Comparison of ENCODE assay signal across 16 mouse cellular contexts in genomic region chr2:154399325-154399724, GRCm38 (mm10). TPM values are rescaled to one million over a fixed set of nuclear protein-coding genes. Genes with fewer than 3 reads are reported as not detected.
DNase-seq lines count a peak whose midpoint lies in the region; ATAC-seq and TF ChIP-seq lines count a peak whose summit lies in the region.
"Had no signal": no experiment of that assay in that cellular context is flagged by ENCODE, and none has a peak within 500 bp of the region (broad histone marks: within the 10 kb centered on the region; RNA-seq: fewer than 3 reads in every experiment).

No protein-coding gene starts in this region.

- WGBS in forebrain, embryonic 14.5 days: 52% methylated on average over 2 of the region's 2 CpGs
- WGBS in forebrain, embryonic 12.5 days: 85% methylated on average over 2 of the region's 2 CpGs
- WGBS in kidney, adult 2 months: 65% methylated on average over 2 of the region's 2 CpGs
- WGBS in kidney, embryonic 16.5 days: 86% methylated on average over 2 of the region's 2 CpGs
- 33% methylated on average over 2 of the region's 2 CpGs for WGBS in forebrain, postnatal 0 days

- H3K4me3 ChIP-seq in forebrain, embryonic 14.5 days (ENCODE audit: low read depth, low read length): no peak overlapping the region
- no peak overlapping the region for H3K4me3 ChIP-seq in forebrain, embryonic 12.5 days (replicated peaks)
- H3K4me3 ChIP-seq in kidney, adult 2 months (ENCODE audit: insufficient read depth, low read depth, low read length): no peak overlapping the region
- no peak overlapping the region for H3K4me3 ChIP-seq in kidney, embryonic 16.5 days (ENCODE audit: low read length)
- H3K4me3 ChIP-seq in forebrain, postnatal 0 days (ENCODE audit: low read depth, low read length): no peak overlapping the region
- H3K4me3 ChIP-seq: erythroblast, embryonic 14.5 days; limb, embryonic 10.5 days; liver, embryonic 15.5 days had no signal

- H3K4me2 ChIP-seq in forebrain, embryonic 14.5 days (ENCODE audit: low read length): no peak overlapping the region
- no peak overlapping the region for H3K4me2 ChIP-seq in forebrain, embryonic 12.5 days
- H3K4me2 ChIP-seq in kidney, embryonic 16.5 days (replicated peaks; ENCODE audit: low read depth, low read length): no peak overlapping the region
- H3K4me2 ChIP-seq in forebrain, postnatal 0 days (ENCODE audit: low read depth): no peak overlapping the region
- H3K4me2 ChIP-seq: liver, embryonic 15.5 days had no signal

- no peak for TF ChIP-seq POLR2A in kidney, adult 2 months (IDR thresholded peaks at IDR 0.05; ENCODE audit: low read depth, low read length)

- ATAC-seq in forebrain, embryonic 14.5 days: no peak
- ATAC-seq in forebrain, embryonic 12.5 days (ENCODE audit: low FRiP score): no peak
- no peak for ATAC-seq in kidney, embryonic 16.5 days (ENCODE audit: low FRiP score, low TSS enrichment)
- ATAC-seq in forebrain, postnatal 0 days: peak; percentile 76
- no peak for ATAC-seq in erythroid progenitor cell, adult 5-6 weeks (replicated peaks; ENCODE audit: low FRiP score, poor library complexity, severe bottlenecking)
- ATAC-seq: inflammation-experienced regulatory T-cells, adult 6 months had no signal

- no peak for TF ChIP-seq CTCF in kidney, adult 2 months (conservative IDR thresholded peaks at IDR 0.05; ENCODE audit: insufficient read depth, insufficient read length, low read depth, low read length)
- no peak for TF ChIP-seq CTCF in forebrain, postnatal 0 days (IDR thresholded peaks at IDR 0.05; ENCODE audit: low read depth)

- no peak overlapping the region; the same call in 1 of the 2 replicates for H3K27ac ChIP-seq in forebrain, embryonic 14.5 days (ENCODE audit: low read depth, low read length)
- H3K27ac ChIP-seq in forebrain, embryonic 12.5 days: no peak overlapping the region
- H3K27ac ChIP-seq in kidney, adult 2 months (ENCODE audit: insufficient read depth, low read depth, low read length): no peak overlapping the region
- H3K27ac ChIP-seq in kidney, embryonic 16.5 days (ENCODE audit: low read length): no peak overlapping the region
- H3K27ac ChIP-seq in forebrain, postnatal 0 days (ENCODE audit: low read depth, low read length): no peak overlapping the region
- H3K27ac ChIP-seq: limb, embryonic 10.5 days; liver, embryonic 15.5 days had no signal

- no peaks in the 10 kb centered on the region for H3K9me3 ChIP-seq in forebrain, embryonic 14.5 days (replicated peaks; ENCODE audit: control insufficient read depth, low read length)
- no peaks in the 10 kb centered on the region for H3K9me3 ChIP-seq in forebrain, embryonic 12.5 days
- no peaks in the 10 kb centered on the region for H3K9me3 ChIP-seq in kidney, embryonic 16.5 days (ENCODE audit: low read length)
- H3K9me3 ChIP-seq in forebrain, postnatal 0 days (ENCODE audit: low read length): no peaks in the 10 kb centered on the region
- H3K9me3 ChIP-seq: limb, embryonic 10.5 days; liver, embryonic 15.5 days had no signal

- no peaks in the 10 kb centered on the region for H3K27me3 ChIP-seq in forebrain, embryonic 14.5 days (replicated peaks; ENCODE audit: control insufficient read depth, insufficient read depth, low read length)
- no peaks in the 10 kb centered on the region for H3K27me3 ChIP-seq in forebrain, embryonic 12.5 days
- no peaks in the 10 kb centered on the region for H3K27me3 ChIP-seq in kidney, adult 2 months (replicated peaks; ENCODE audit: control insufficient read depth, insufficient read depth, low read length)
- H3K27me3 ChIP-seq in kidney, embryonic 16.5 days (ENCODE audit: insufficient read depth, low read length): no peaks in the 10 kb centered on the region
- no peaks in the 10 kb centered on the region for H3K27me3 ChIP-seq in forebrain, postnatal 0 days (ENCODE audit: insufficient read depth, low read length)
- H3K27me3 ChIP-seq: liver, embryonic 15.5 days had no signal

- no peaks in the 10 kb centered on the region for H3K4me1 ChIP-seq in forebrain, embryonic 14.5 days (ENCODE audit: control insufficient read depth, insufficient read depth, low read length)
- peaks cover 9% of the 10 kb centered on the region; the same call in 1 of the 2 replicates for H3K4me1 ChIP-seq in forebrain, embryonic 12.5 days
- peaks cover 17% of the 10 kb centered on the region; the same call in 1 of the 2 replicates for H3K4me1 ChIP-seq in kidney, adult 2 months (ENCODE audit: control insufficient read depth, insufficient read depth, low read length)
- H3K4me1 ChIP-seq in kidney, embryonic 16.5 days (ENCODE audit: insufficient read depth, low read length): peaks cover 13% of the 10 kb centered on the region
- H3K4me1 ChIP-seq in forebrain, postnatal 0 days (ENCODE audit: insufficient read depth): no peaks in the 10 kb centered on the region
- H3K4me1 ChIP-seq: liver, embryonic 15.5 days had no signal

- no peaks in the 10 kb centered on the region for H3K36me3 ChIP-seq in forebrain, embryonic 14.5 days (ENCODE audit: control insufficient read depth, insufficient read depth, low read length)
- H3K36me3 ChIP-seq in forebrain, embryonic 12.5 days (replicated peaks): no peaks in the 10 kb centered on the region
- no peaks in the 10 kb centered on the region; the same call in 1 of the 2 replicates for H3K36me3 ChIP-seq in kidney, adult 2 months (ENCODE audit: control insufficient read depth, insufficient read depth, low read length)
- H3K36me3 ChIP-seq in kidney, embryonic 16.5 days (ENCODE audit: insufficient read depth, low read length): no peaks in the 10 kb centered on the region
- H3K36me3 ChIP-seq in forebrain, postnatal 0 days (ENCODE audit: insufficient read depth): no peaks in the 10 kb centered on the region
- H3K36me3 ChIP-seq: limb, embryonic 10.5 days; liver, embryonic 15.5 days had no signal

- peak; percentile 67 for DNase-seq in forebrain, embryonic 14.5 days (ENCODE audit: low spot score)
- peak; percentile 18 for DNase-seq in kidney, adult 2 months
- peak; percentile 75 for DNase-seq in Muller cell, postnatal 12 days (ENCODE audit: inconsistent ontology term)
- peak; percentile 54 for DNase-seq in forebrain, postnatal 0 days
- DNase-seq in gastrocnemius, postnatal 25 days: no peak
- DNase-seq: B cell, adult 2 months; kidney, postnatal 25 days; thymus, postnatal 14 days had no signal

- H3K9ac ChIP-seq in forebrain, embryonic 14.5 days (ENCODE audit: low read length): no peak overlapping the region
- no peak overlapping the region for H3K9ac ChIP-seq in forebrain, embryonic 12.5 days
- H3K9ac ChIP-seq in kidney, embryonic 16.5 days (replicated peaks; ENCODE audit: low read length): no peak overlapping the region
- H3K9ac ChIP-seq in forebrain, postnatal 0 days: no peak overlapping the region
- H3K9ac ChIP-seq: liver, embryonic 15.5 days had no signal

RNA-seq across cellular contexts. Expression of gene Snta1, which starts 8.6 kb away (rescaled TPM):
- polyA plus RNA-seq in forebrain, embryonic 14.5 days (2014; fragmentation: Nextera tagmentation; extraction: Ambion mirVana): 2.6 and 4.6 TPM in 2 replicates
- polyA plus RNA-seq in forebrain, embryonic 12.5 days (2016; fragmentation: Nextera tagmentation; extraction: Ambion mirVana): 3.9 and 4.2 TPM in 2 replicates
- polyA plus RNA-seq in kidney, adult 2 months (2012; rRNA removed): 60.5 and 63.4 TPM in 2 replicates
- polyA plus RNA-seq in kidney, embryonic 16.5 days (2015; fragmentation: Nextera tagmentation; extraction: Ambion mirVana): 9.5 and 12.2 TPM in 2 replicates
- total RNA-seq in forebrain, postnatal 0 days (2014; rRNA removed): 23.0 and 25.3 TPM in 2 replicates
- 14.8 and 15.8 TPM in 2 replicates for polyA plus RNA-seq in forebrain, postnatal 0 days (2015; fragmentation: Nextera tagmentation; extraction: Ambion mirVana)
- total RNA-seq in erythroid progenitor cell, adult 5-6 weeks (2015; ENCODE audit: low replicate concordance): not detected in 2 replicates
- total RNA-seq in erythroid progenitor cell, adult 5-6 weeks (2017; ENCODE audit: low replicate concordance): 1.0 and 1.8 TPM in 2 replicates
- total RNA-seq in gastrocnemius, postnatal 25 days (2021): 100 to 1,000 TPM; 190 to 200 TPM
- total RNA-seq: granulocyte monocyte progenitor cell, adult 5-6 weeks had no signal
- polyA plus RNA-seq: inflammation-experienced regulatory T-cells, adult 6 months had no signal

RNA-seq across cellular contexts. Expression of gene Cdk5rap1, which starts 26.5 kb away (rescaled TPM):
- 18.8 and 24.1 TPM in 2 replicates for polyA plus RNA-seq in forebrain, embryonic 14.5 days (2014; fragmentation: Nextera tagmentation; extraction: Ambion mirVana)
- polyA plus RNA-seq in forebrain, embryonic 12.5 days (2016; fragmentation: Nextera tagmentation; extraction: Ambion mirVana): 12.8 and 15.2 TPM in 2 replicates
- 17.1 and 19.0 TPM in 2 replicates for polyA plus RNA-seq in kidney, adult 2 months (2012; rRNA removed)
- 17.4 and 23.4 TPM in 2 replicates for polyA plus RNA-seq in kidney, embryonic 16.5 days (2015; fragmentation: Nextera tagmentation; extraction: Ambion mirVana)
- 14.3 and 14.7 TPM in 2 replicates for total RNA-seq in forebrain, postnatal 0 days (2014; rRNA removed)
- polyA plus RNA-seq in forebrain, postnatal 0 days (2015; fragmentation: Nextera tagmentation; extraction: Ambion mirVana): 6.3 and 10.4 TPM in 2 replicates
- total RNA-seq in erythroid progenitor cell, adult 5-6 weeks (2015; ENCODE audit: low replicate concordance): 10.1 and 12.3 TPM in 2 replicates
- 8.2 and 28.1 TPM in 2 replicates for total RNA-seq in erythroid progenitor cell, adult 5-6 weeks (2017; ENCODE audit: low replicate concordance)
- total RNA-seq in gastrocnemius, postnatal 25 days (2021): 10 to 100 TPM; 11.0 to 12.3 TPM

RNA-seq across cellular contexts. Expression of gene Cbfa2t2, which starts 37.0 kb away (rescaled TPM):
- polyA plus RNA-seq in forebrain, embryonic 14.5 days (2014; fragmentation: Nextera tagmentation; extraction: Ambion mirVana): 51.9 and 59.4 TPM in 2 replicates
- polyA plus RNA-seq in forebrain, embryonic 12.5 days (2016; fragmentation: Nextera tagmentation; extraction: Ambion mirVana): 75.6 and 84.0 TPM in 2 replicates
- polyA plus RNA-seq in kidney, adult 2 months (2012; rRNA removed): 11.7 and 11.8 TPM in 2 replicates
- polyA plus RNA-seq in kidney, embryonic 16.5 days (2015; fragmentation: Nextera tagmentation; extraction: Ambion mirVana): 44.2 and 48.3 TPM in 2 replicates
- 32.5 and 41.8 TPM in 2 replicates for total RNA-seq in forebrain, postnatal 0 days (2014; rRNA removed)
- 22.1 and 31.9 TPM in 2 replicates for polyA plus RNA-seq in forebrain, postnatal 0 days (2015; fragmentation: Nextera tagmentation; extraction: Ambion mirVana)
- total RNA-seq in erythroid progenitor cell, adult 5-6 weeks (2015; ENCODE audit: low replicate concordance): 9.6 and 28.1 TPM in 2 replicates
- 6.5 and 14.1 TPM in 2 replicates for total RNA-seq in erythroid progenitor cell, adult 5-6 weeks (2017; ENCODE audit: low replicate concordance)
- total RNA-seq in gastrocnemius, postnatal 25 days (2021): 10 to 100 TPM in 1 of 2 experiments, 1 to 10 TPM in 1; 9.9 to 10.7 TPM
